Mouse (Mus musculus): ENCODE data around the gene Sytl3. TPM values are rescaled to one million over a fixed set of nuclear protein-coding genes. Genes with fewer than 3 reads are reported as not detected.

Sytl3 gene
- polyA plus RNA-seq, 1 experiment from 2014 or later = not detected

GRCm38 (mm10) chr17:6779632-6780031 lies 120.7 kb downstream of the Sytl3 start:
- DNase-seq (ENCODE audit: low read depth, low spot score) (no peak), ATAC-seq (no peak)
- ChIA-PET POLR2A (interaction anchor here (1.5 to 1.7 kb wide), 2 partner anchors 31 to 56 kb away, joined by 4 to 6 read pairs; no protein-coding TSS in a partner anchor), CTCF (interaction anchor here (0.7 to 1.0 kb wide), 2 partner anchors 30 to 117 kb away, joined by 3 read pairs; no protein-coding TSS in a partner anchor)
- no peak for TF ChIP-seq CTCF (IDR thresholded peaks at IDR 0.05)
- in situ Hi-C loops (cut with MboI; ENCODE audit: low pct_unique_long_range_greater_than_20kb) = loop anchor here (10.0 kb wide), 1 partner anchor 115 kb away; no protein-coding TSS in a partner anchor
- no peaks in the 10 kb centered on the region for H3K27me3 ChIP-seq

- DNase-seq (ENCODE audit: low read depth, low spot score) = no peak
- H3K27me3 ChIP-seq = no peaks in the 10 kb centered on the region
- no peak for TF ChIP-seq CTCF (IDR thresholded peaks at IDR 0.05)
- ChIA-PET CTCF (no interaction called here), POLR2A (interaction anchor here (0.7 to 1.5 kb wide), 2 partner anchors 32 to 55 kb away, joined by 4 to 5 read pairs; no protein-coding TSS in a partner anchor)
- ATAC-seq = no peak
- in situ Hi-C loops (cut with MboI; ENCODE audit: low pct_unique_long_range_greater_than_20kb) = no loop called here
Observed at GRCm38 (mm10) chr17:6780521-6781115, 121.7 kb downstream of the Sytl3 start.

GRCm38 (mm10) chr17:6781273-6781672 lies 122.4 kb downstream of the Sytl3 start:
- H3K27me3 ChIP-seq = no peaks in the 10 kb centered on the region
- in situ Hi-C loops (cut with MboI; ENCODE audit: low pct_unique_long_range_greater_than_20kb) = no loop called here
- ChIA-PET POLR2A (interaction anchor here (0.7 to 2.0 kb wide), 3 partner anchors 32 to 46 kb away, joined by 5 to 9 read pairs (median 8); no protein-coding TSS in a partner anchor), CTCF (no interaction called here)
- ATAC-seq (no peak), DNase-seq (ENCODE audit: low read depth, low spot score) (no peak)
- no peak for TF ChIP-seq CTCF (IDR thresholded peaks at IDR 0.05)

GRCm38 (mm10) chr17:6782033-6782526 lies 123.2 kb downstream of the Sytl3 start:
- DNase-seq (ENCODE audit: low read depth, low spot score) (no peak), ATAC-seq (no peak)
- ChIA-PET POLR2A (interaction anchor here (1.3 to 2.0 kb wide), 4 partner anchors 12 to 45 kb away, joined by 5 to 9 read pairs (median 8); no protein-coding TSS in a partner anchor), CTCF (no interaction called here)
- TF ChIP-seq CTCF (IDR thresholded peaks at IDR 0.05) = no peak
- in situ Hi-C loops (cut with MboI; ENCODE audit: low pct_unique_long_range_greater_than_20kb) = no loop called here
- H3K27me3 ChIP-seq = no peaks in the 10 kb centered on the region

- peak; percentile 62 for ATAC-seq
- ChIA-PET CTCF (interaction anchor here (1.0 kb wide), 1 partner anchor 16 kb away, joined by 3 read pairs; no protein-coding TSS in a partner anchor), POLR2A (interaction anchor here (1.3 to 2.0 kb wide), 4 partner anchors 11 to 45 kb away, joined by 5 to 9 read pairs (median 8); no protein-coding TSS in a partner anchor)
- TF ChIP-seq CTCF (IDR thresholded peaks at IDR 0.05) = no peak
- no peaks in the 10 kb centered on the region for H3K27me3 ChIP-seq
- peak; percentile 46 for DNase-seq (ENCODE audit: low read depth, low spot score)
- in situ Hi-C loops (cut with MboI; ENCODE audit: low pct_unique_long_range_greater_than_20kb) = no loop called here
Observed at GRCm38 (mm10) chr17:6782611-6783005, 123.7 kb downstream of the Sytl3 start, which contains the start of gene Ezr. Ezr (minus strand) TSS chr17:6782784.

GRCm38 (mm10) chr17:6783006-6783661 lies 124.2 kb downstream of the Sytl3 start:
- ATAC-seq (peak; percentile 36), DNase-seq (ENCODE audit: low read depth, low spot score) (no peak)
- CTCF ChIA-PET = interaction anchor here (1.0 kb wide), 1 partner anchor 15 kb away, joined by 3 read pairs; no protein-coding TSS in a partner anchor
- in situ Hi-C loops (cut with MboI; ENCODE audit: low pct_unique_long_range_greater_than_20kb) = no loop called here
- TF ChIP-seq CTCF (IDR thresholded peaks at IDR 0.05) = no peak
- POLR2A ChIA-PET = interaction anchor here (1.3 to 2.0 kb wide), 4 partner anchors 10 to 44 kb away, joined by 5 to 9 read pairs (median 8); no protein-coding TSS in a partner anchor
- H3K27me3 ChIP-seq = no peaks in the 10 kb centered on the region

- DNase-seq (ENCODE audit: low read depth, low spot score) = no peak
- CTCF ChIA-PET = interaction anchor here (1.0 kb wide), 2 partner anchors 14 to 43 kb away, joined by 3 read pairs; no protein-coding TSS in a partner anchor
- no peak for TF ChIP-seq CTCF (IDR thresholded peaks at IDR 0.05)
- POLR2A ChIA-PET = no interaction called here
- in situ Hi-C loops (cut with MboI; ENCODE audit: low pct_unique_long_range_greater_than_20kb) = no loop called here
- ATAC-seq = no peak
- no peaks in the 10 kb centered on the region for H3K27me3 ChIP-seq
Observed at GRCm38 (mm10) chr17:6783756-6784357, 125.0 kb downstream of the Sytl3 start.

GRCm38 (mm10) chr17:6787241-6787640 lies 128.3 kb downstream of the Sytl3 start:
- no peaks in the 10 kb centered on the region for H3K27me3 ChIP-seq
- ChIA-PET CTCF (no interaction called here), POLR2A (no interaction called here)
- in situ Hi-C loops (cut with MboI; ENCODE audit: low pct_unique_long_range_greater_than_20kb) = no loop called here
- no peak for TF ChIP-seq CTCF (IDR thresholded peaks at IDR 0.05)
- ATAC-seq (no peak), DNase-seq (ENCODE audit: low read depth, low spot score) (no peak)

Other genes with a start within 250 kb of the Sytl3 start
- 317 TPM for gene Dynlt1b, start 229.0 kb upstream of the Sytl3 start, polyA plus RNA-seq (2021)
- gene Dynlt1c, start 57.4 kb upstream of the Sytl3 start, polyA plus RNA-seq (2021) = 10.2 TPM
- gene Dynlt1f, start 3.2 kb upstream of the Sytl3 start, polyA plus RNA-seq (2021) = 126 TPM
- gene Ezr, start 123.7 kb downstream of the Sytl3 start, polyA plus RNA-seq (2021) = 344 TPM